Mouse (Mus musculus): ENCODE results near the gene Itpkb. TPM values are rescaled to one million over a fixed set of nuclear protein-coding genes. Genes with fewer than 3 reads are reported as not detected.

Gene Itpkb
- polyA plus RNA-seq, 1 experiment from 2014 or later, result 6.9 TPM

DNA sequence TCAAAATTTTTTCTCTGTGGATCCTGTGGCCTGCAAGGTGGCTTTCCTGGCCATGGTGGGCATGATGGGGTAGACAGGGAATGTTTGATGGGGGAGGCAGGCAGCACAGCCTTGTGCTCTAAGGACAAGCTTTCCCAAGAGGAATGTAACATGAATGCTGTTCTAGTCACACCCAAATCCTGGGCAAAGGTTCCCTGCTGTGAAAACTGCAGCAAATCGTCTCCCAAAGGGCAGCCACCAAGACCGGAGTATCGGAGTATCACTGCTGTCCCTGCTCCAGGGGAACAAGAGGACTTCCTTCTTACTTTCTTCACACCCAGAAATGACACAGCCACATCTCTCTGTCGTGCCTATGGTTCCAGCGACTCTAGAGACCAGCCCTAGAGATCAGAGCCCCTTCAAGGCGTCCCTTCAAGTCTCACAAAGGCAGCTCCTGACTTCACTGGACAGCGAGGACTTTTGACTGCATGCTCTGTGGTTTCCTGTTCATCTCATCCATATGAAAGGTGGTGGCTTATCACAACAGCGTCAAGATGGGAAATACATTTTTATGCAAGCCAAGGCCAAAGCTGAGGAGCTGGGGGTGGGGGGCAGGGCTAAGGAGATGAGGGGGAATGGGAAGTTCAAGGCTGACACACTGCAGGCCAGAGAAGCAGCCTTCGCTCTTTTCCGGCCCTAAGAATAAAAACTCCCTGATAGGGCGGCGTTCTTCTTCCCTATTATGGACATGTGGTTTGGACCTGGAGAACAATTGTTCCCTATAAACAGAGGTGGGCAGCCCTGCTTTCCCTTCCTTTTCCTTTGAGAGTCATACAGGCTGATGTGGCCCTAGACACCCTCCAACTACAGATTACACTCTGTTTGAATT lies 27.8 kb upstream of the Itpkb start:
- Histone ChIP-seq H3K27me3 (replicated peaks) (no peaks in the 10 kb centered on the region), H3K9ac (no peak overlapping the region), H3K36me3 (no peaks in the 10 kb centered on the region), H3K27ac (peak overlapping the region; percentile 72), H3K4me3 (replicated peaks) (no peak overlapping the region), H3K4me1 (replicated peaks) (peaks cover 11% of the 10 kb centered on the region), H3K4me2 (replicated peaks) (peak overlapping the region; percentile 30), H3K9me3 (no peaks in the 10 kb centered on the region)
- 51% methylated on average over 12 of the region's 12 CpGs for WGBS
- peak; percentile 44 for ATAC-seq

DNA sequence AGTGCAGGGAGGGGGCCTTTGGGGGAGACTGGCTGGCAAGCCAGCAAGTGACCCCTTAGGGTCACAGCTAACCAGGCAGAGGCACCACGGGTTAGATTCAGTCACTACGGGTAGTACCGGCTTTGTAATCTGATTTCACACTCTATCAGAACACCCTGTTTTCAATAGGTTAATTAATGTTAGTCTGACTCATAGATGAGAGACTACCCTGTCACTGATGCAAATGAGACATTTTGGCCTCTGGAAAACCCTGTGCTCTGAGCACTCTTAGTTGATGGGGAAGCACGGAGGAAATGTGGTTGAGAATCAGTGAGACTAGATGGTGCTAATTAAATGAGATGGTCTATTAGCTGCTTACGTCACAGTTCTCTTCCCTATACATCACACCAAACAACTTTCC lies 26.7 kb upstream of the Itpkb start:
- Histone ChIP-seq H3K36me3 (no peaks in the 10 kb centered on the region), H3K4me2 (replicated peaks) (no peak overlapping the region), H3K27ac (peak overlapping the region; percentile 72), H3K4me1 (replicated peaks) (peaks cover 19% of the 10 kb centered on the region), H3K27me3 (replicated peaks) (no peaks in the 10 kb centered on the region), H3K9me3 (no peaks in the 10 kb centered on the region), H3K9ac (no peak overlapping the region), H3K4me3 (replicated peaks) (no peak overlapping the region)
- WGBS, result 82% methylated on average over 5 of the region's 5 CpGs
- no peak for ATAC-seq

DNA sequence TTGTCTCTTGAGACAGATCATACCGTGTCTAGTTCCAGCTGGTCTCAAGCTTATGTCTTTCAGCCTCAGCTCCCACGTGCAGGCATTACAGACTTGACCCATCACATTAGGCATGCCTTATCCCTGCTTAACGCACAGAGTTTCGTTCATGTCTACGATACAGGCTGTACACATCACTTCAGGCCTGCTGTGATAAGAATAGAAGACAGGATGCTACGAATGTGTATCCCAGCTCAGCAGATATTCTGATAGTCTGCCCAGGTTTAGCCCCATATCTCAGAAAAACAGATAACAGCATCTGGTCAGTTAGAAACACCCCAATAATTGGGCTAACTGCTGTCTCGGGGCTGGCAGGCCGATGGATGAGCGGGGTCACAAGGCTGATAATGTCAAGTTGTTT lies 23.4 kb upstream of the Itpkb start:
- no peaks in the 10 kb centered on the region for H3K9me3 ChIP-seq
- H3K27ac ChIP-seq, result no peak overlapping the region
- no peak for ATAC-seq
- H3K4me3 ChIP-seq (replicated peaks), result no peak overlapping the region
- H3K9ac ChIP-seq, result no peak overlapping the region
- no peaks in the 10 kb centered on the region for H3K36me3 ChIP-seq
- H3K4me1 ChIP-seq (replicated peaks), result peaks cover 19% of the 10 kb centered on the region
- no peaks in the 10 kb centered on the region for H3K27me3 ChIP-seq (replicated peaks)
- WGBS, result 67% methylated on average over 9 of the region's 9 CpGs
- no peak overlapping the region for H3K4me2 ChIP-seq (replicated peaks)

DNA sequence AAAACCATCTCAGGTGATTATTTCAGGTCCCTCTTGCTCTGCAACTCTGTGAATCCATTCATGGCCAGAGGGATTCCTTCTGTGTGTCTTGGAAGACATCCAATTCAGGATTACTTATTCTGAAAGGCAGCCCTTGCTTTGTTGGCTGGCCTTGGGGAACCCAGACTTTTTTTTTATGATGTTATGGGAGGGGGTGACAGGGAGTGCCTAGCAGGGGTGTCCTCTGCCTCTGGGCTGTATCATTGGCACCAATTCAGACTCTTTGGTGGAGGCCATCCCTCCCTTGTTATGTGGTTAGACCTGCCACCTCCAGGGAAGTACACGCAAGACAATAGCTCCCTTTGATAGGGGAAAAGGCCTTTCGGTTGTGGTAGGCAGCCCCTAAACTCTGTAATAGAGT lies 22.6 kb upstream of the Itpkb start:
- H3K4me1 ChIP-seq (replicated peaks), result peaks cover 12% of the 10 kb centered on the region
- no peak overlapping the region; the same call in 1 of the 2 replicates for H3K27ac ChIP-seq
- no peaks in the 10 kb centered on the region for H3K9me3 ChIP-seq
- WGBS, result 47% methylated on average over 2 of the region's 2 CpGs
- H3K9ac ChIP-seq, result no peak overlapping the region
- no peaks in the 10 kb centered on the region for H3K36me3 ChIP-seq
- H3K4me2 ChIP-seq (replicated peaks), result no peak overlapping the region
- no peaks in the 10 kb centered on the region for H3K27me3 ChIP-seq (replicated peaks)
- H3K4me3 ChIP-seq (replicated peaks), result no peak overlapping the region
- peak; percentile 62 for ATAC-seq

DNA sequence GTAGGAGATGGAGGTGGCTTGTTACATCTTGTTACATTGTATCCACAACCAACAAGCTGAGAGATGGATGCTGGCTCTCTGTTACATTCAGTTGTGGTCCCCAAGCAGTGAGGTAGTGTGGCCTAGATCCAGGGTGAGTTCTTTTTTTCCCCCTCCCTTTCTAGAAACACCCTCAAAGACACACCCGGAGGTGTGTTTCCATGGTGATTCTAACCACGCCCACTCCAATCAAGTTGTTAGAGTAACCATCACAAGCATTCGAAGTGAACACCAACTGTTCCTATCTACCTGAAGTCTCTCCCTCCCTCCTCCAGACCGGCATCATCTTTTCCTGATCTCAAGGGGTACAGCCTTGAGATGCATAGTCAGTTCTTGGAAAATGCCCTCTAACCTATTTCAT lies 21.4 kb upstream of the Itpkb start:
- WGBS, result 69% methylated on average over 4 of the region's 4 CpGs

DNA sequence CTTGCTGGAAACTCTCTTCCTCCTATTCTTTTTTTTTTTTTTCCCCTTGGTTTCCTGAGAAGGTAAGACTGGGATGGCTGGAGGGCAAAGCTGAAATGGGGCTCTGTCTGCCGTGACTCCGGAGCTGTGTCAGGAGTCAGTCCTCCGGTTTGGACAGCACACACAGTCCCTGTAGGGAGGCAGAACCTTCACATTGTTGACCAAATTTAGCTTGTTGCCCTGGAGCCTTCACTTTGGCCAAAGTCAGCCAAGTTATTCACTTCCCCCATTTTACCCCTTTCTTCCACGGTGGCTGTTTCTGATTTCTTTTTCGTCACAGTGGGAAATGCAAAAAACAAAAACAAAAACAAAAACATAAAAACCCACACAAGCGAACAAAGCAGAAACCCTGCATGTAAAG lies 18.0 kb upstream of the Itpkb start:
- H3K4me2 ChIP-seq (replicated peaks), result no peak overlapping the region
- ATAC-seq, result no peak
- H3K27ac ChIP-seq, result no peak overlapping the region
- no peak overlapping the region for H3K4me3 ChIP-seq (replicated peaks)
- H3K4me1 ChIP-seq (replicated peaks), result peaks cover 24% of the 10 kb centered on the region
- no peaks in the 10 kb centered on the region for H3K36me3 ChIP-seq
- H3K27me3 ChIP-seq (replicated peaks), result no peaks in the 10 kb centered on the region
- H3K9ac ChIP-seq, result no peak overlapping the region
- H3K9me3 ChIP-seq, result no peaks in the 10 kb centered on the region
- WGBS, result 76% methylated on average over 6 of the region's 6 CpGs

More for the DNA sequence above, 21.4 kb upstream of the Itpkb start:
- Histone ChIP-seq H3K9ac (no peak overlapping the region), H3K36me3 (no peaks in the 10 kb centered on the region), H3K27ac (no peak overlapping the region), H3K4me1 (replicated peaks) (peaks cover 15% of the 10 kb centered on the region), H3K4me2 (replicated peaks) (no peak overlapping the region), H3K27me3 (replicated peaks) (no peaks in the 10 kb centered on the region), H3K4me3 (replicated peaks) (no peak overlapping the region), H3K9me3 (no peaks in the 10 kb centered on the region)
- ATAC-seq, result no peak

DNA sequence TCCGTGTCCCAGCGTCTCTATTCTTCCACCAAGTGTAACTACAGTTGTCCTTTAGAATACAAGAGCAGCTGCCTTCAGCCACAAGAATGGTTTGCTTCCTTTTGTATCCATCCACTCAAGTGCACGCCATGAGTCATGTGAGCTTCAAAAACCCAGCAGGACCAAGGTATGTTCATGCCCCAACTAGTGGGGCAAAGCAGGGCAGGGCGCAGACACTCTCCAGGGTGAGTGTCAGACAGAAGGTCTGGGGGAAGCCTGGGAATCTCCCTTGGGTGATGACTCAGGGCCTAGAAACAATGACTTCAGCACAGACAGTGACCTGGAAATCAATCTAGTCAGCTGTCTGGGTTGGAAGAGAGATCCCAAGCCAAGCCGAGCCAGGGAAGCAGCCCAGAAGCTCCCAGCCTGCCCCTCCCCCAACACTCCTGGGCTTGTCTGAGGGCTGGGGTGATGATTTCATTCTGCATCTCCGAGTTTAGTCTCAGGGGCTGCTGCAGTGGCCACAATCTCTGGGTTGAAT lies 17.4 kb upstream of the Itpkb start:
- Histone ChIP-seq H3K9ac (no peak overlapping the region), H3K4me2 (replicated peaks) (no peak overlapping the region), H3K4me3 (replicated peaks) (no peak overlapping the region), H3K9me3 (no peaks in the 10 kb centered on the region), H3K36me3 (no peaks in the 10 kb centered on the region), H3K4me1 (replicated peaks) (peaks cover 20% of the 10 kb centered on the region), H3K27me3 (replicated peaks) (no peaks in the 10 kb centered on the region), H3K27ac (no peak overlapping the region)
- 48% methylated on average over 6 of the region's 6 CpGs for WGBS
- ATAC-seq, result no peak; the same call in 1 of the 2 replicates

DNA sequence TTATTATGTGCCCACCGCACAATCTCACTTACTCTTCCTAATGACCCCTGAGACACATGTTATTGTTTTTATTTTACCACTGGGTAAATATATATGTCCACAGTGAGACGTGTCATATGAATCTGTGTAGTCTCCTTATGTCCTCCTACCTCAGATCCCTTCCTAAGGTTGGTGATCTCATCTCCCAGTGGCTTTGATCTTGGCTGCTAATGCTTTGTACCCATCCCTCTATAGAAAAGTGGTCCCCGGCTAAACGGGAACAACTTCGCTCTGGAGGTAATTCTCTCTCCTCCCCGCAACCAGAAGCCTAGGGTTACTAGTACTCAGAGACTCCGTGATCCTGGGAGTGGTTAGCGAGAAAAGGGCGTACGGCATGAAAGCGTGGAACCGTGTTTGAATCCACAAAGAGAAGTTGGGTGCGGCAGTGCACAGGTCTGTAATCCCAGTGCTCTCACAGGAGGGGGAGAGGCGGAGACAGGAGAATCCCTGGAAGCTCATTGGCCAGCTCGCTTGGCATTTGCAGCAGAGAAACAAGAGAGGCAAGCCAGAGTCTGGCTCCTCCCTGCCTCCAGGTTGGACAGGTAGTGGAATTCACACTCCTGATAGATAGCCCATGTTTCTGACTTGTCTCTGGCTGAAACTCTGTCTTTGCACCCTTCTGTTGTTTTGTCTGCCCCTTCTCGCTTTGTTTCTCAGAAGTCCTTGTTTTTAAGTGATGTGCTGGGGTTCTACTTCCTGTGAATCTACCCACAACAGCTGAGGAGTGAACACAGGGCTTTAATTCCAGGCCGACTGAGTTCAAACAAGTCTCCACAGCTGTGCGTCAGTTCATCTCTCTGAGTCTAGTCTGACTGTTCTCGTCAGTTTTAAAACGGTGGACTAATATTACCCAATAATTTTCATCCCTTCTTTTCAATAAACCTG lies 16.5 kb upstream of the Itpkb start:
- 13% methylated on average over 20 of the region's 20 CpGs for WGBS
- H3K4me2 ChIP-seq (replicated peaks), result peak overlapping the region; percentile 55
- no peak overlapping the region for H3K9ac ChIP-seq

DNA sequence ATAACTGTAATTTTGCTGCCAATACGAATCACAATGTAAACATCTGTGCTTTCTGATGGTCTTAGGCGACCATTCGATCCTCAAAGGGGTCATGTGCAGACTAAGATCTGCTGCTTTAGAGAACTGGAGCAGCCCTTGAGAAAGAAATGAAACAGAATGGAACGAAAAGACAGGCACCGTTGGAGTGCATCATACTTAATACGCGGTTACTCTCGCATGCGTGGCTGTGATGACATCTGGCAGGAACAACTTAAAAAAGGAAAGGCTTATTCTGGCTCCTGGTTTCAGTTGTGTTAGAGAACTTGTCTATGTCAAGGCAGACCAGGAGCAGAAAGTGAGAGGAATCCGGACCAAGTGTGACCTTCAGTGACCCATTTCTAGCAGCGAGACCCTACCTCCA lies 15.6 kb upstream of the Itpkb start:
- peaks cover 17% of the 10 kb centered on the region for H3K4me1 ChIP-seq (replicated peaks)
- no peak for ATAC-seq
- WGBS, result 64% methylated on average over 11 of the region's 11 CpGs
- H3K27ac ChIP-seq, result no peak overlapping the region
- no peaks in the 10 kb centered on the region for H3K9me3 ChIP-seq
- H3K36me3 ChIP-seq, result no peaks in the 10 kb centered on the region
- no peaks in the 10 kb centered on the region for H3K27me3 ChIP-seq (replicated peaks)
- no peak overlapping the region for H3K4me3 ChIP-seq (replicated peaks)
- no peak overlapping the region for H3K4me2 ChIP-seq (replicated peaks)
- H3K9ac ChIP-seq, result no peak overlapping the region

More for the DNA sequence above, 16.5 kb upstream of the Itpkb start:
- no peaks in the 10 kb centered on the region for H3K9me3 ChIP-seq
- no peak overlapping the region for H3K27ac ChIP-seq
- peak; percentile 92 for ATAC-seq
- peaks cover 17% of the 10 kb centered on the region for H3K4me1 ChIP-seq (replicated peaks)
- H3K4me3 ChIP-seq (replicated peaks), result peak overlapping the region; percentile 9; the same call in 1 of the 2 replicates
- no peaks in the 10 kb centered on the region for H3K36me3 ChIP-seq
- no peaks in the 10 kb centered on the region for H3K27me3 ChIP-seq (replicated peaks)

DNA sequence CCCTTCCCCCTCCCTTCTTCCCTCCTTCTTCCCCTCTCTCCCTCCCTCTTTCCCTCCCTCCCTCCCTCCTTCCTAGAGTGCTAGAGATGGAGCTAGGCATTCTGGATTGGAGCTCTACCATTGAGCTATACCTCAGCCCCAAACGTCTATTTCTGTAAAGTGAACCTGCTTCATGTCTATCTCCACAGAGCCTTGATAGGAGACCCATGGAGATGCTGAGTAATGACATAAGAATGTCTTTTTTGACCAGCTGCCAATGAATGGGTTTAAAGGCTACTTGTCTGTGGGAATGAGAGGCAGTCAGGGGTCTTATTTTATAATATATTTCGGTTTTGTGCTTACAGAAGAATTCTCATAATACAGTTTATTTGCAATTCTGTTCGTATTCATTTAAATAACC lies 15.2 kb upstream of the Itpkb start:
- no peaks in the 10 kb centered on the region for H3K9me3 ChIP-seq
- H3K36me3 ChIP-seq, result no peaks in the 10 kb centered on the region
- whole genome bisulfite sequencing, result 58% methylated on average over 3 of the region's 3 CpGs
- H3K4me1 ChIP-seq (replicated peaks), result peaks cover 17% of the 10 kb centered on the region
- ATAC-seq, result no peak
- H3K4me3 ChIP-seq (replicated peaks), result no peak overlapping the region
- no peak overlapping the region for H3K4me2 ChIP-seq (replicated peaks)
- no peak overlapping the region for H3K27ac ChIP-seq
- H3K9ac ChIP-seq, result no peak overlapping the region
- no peaks in the 10 kb centered on the region for H3K27me3 ChIP-seq (replicated peaks)

DNA sequence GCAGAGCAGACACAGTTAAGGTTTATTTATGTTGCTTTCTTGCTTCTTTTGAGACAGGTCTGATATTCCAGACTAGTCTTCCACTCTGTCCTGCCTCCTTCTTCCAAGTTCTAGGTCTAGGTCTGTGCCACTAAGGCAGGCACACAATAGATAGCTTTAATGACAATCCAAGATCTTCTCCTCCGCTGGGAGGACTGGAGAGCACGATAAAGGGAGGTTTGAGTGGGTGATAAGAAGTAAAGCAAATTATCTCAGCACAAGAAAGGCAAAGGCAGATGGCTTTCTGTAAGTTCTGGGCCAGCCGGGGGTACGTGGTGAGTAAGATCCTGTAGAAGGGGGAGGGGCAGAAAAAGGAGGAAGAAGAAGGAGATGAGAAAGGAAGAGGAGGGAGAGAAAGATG lies 12.8 kb upstream of the Itpkb start:
- peaks cover 17% of the 10 kb centered on the region for H3K4me1 ChIP-seq (replicated peaks)
- no peak overlapping the region for H3K4me3 ChIP-seq (replicated peaks)
- H3K27ac ChIP-seq, result no peak overlapping the region
- H3K9me3 ChIP-seq, result no peaks in the 10 kb centered on the region
- no peaks in the 10 kb centered on the region for H3K36me3 ChIP-seq
- WGBS, result 66% methylated on average over 4 of the region's 4 CpGs
- no peak overlapping the region for H3K9ac ChIP-seq
- H3K27me3 ChIP-seq (replicated peaks), result no peaks in the 10 kb centered on the region
- no peak for ATAC-seq
- H3K4me2 ChIP-seq (replicated peaks), result no peak overlapping the region

DNA sequence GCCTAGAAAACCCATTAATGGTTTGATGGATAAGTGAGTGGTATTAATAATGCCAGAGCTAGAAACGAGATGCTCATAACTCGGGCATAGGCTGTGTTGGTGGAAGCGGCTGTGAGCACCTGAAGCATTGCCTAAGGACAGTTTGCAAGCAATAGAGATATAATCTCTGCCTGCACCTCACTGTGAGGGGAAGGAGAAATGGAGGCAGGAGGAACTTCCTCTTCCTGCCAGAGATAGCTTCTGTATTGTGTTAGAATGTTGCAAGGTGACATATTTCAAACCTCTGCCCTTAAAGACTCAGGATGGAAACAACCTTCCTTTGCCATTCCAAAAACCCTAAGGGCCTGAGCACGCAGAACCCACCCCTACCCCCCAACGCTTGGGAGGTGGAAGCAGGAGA lies 11.9 kb upstream of the Itpkb start:
- H3K4me3 ChIP-seq (replicated peaks), result no peak overlapping the region
- H3K9me3 ChIP-seq, result no peaks in the 10 kb centered on the region
- no peak overlapping the region for H3K9ac ChIP-seq
- no peak overlapping the region for H3K27ac ChIP-seq
- H3K27me3 ChIP-seq (replicated peaks), result no peaks in the 10 kb centered on the region
- no peak for ATAC-seq
- H3K4me2 ChIP-seq (replicated peaks), result no peak overlapping the region
- no peaks in the 10 kb centered on the region for H3K36me3 ChIP-seq
- 77% methylated on average over 5 of the region's 5 CpGs for WGBS
- peaks cover 10% of the 10 kb centered on the region for H3K4me1 ChIP-seq (replicated peaks)
